Mouse (Mus musculus) hindbrain, postnatal 0 days (tissue): ENCODE measurements around the gene Ctdsp2. TPM values are rescaled to one million over a fixed set of nuclear protein-coding genes. Genes with fewer than 3 reads are reported as not detected.

ENCODE experiments used
- ATAC-seq: fragments of 200-750 bp; cut with Nextera tagmentation; 2 replicates; pipeline ENCODE4 v1.8.0; 2017; ENCODE audit warnings: mild to moderate bottlenecking, moderate TSS enrichment, moderate library complexity
- DNase-seq: peaks from one replicate; pipeline ENCODE4 v3.0.0-alpha.2; 2015; ENCODE audit warnings: low spot score
- H3K27ac ChIP-seq: fragments of 300-500 bp; sonication (generic); 2 replicates; pipeline ENCODE4 v1.5.1; 2014; ENCODE audit warnings: mild to moderate bottlenecking
- H3K27me3 ChIP-seq: fragments of 300-500 bp; sonication (generic); 2 replicates; pipeline ENCODE4 v1.6.1; 2014; ENCODE audit warnings: low read length, mixed read lengths; ENCODE audit not compliant: insufficient read depth
- H3K36me3 ChIP-seq: fragments of 300-500 bp; sonication (generic); 2 replicates; pipeline ENCODE4 v1.6.1; 2014; ENCODE audit warnings: low read length, mixed read lengths; ENCODE audit not compliant: insufficient read depth
- H3K4me1 ChIP-seq: fragments of 300-500 bp; sonication (generic); 2 replicates; pipeline ENCODE4 v1.6.1; 2014; ENCODE audit warnings: antibody characterized with exemption, low read length, mixed read lengths; ENCODE audit not compliant: insufficient read depth
- H3K4me2 ChIP-seq: fragments of 300-500 bp; sonication (generic); 2 replicates; pipeline ENCODE4 v1.6.1; 2014; ENCODE audit warnings: low read depth, mild to moderate bottlenecking, low read length, moderate library complexity, mixed read lengths
- H3K4me3 ChIP-seq: fragments of 300-500 bp; sonication (generic); 2 replicates; pipeline ENCODE4 v1.5.1; 2014; ENCODE audit warnings: low read length
- H3K9ac ChIP-seq: fragments of 300-500 bp; sonication (generic); replicated peaks from 2 replicates; pipeline ENCODE4 v1.6.1; 2014; ENCODE audit warnings: mild to moderate bottlenecking, low read length, moderate library complexity, mixed read lengths
- H3K9me3 ChIP-seq: fragments of 300-500 bp; sonication (generic); 2 replicates; pipeline ENCODE4 v1.6.1; 2016; ENCODE audit warnings: low read length, mixed read lengths
- CTCF ChIP-seq: IDR thresholded peaks from 2 replicates; pipeline ENCODE4 v1.5.1; 2016; ENCODE audit warnings: antibody characterized with exemption, control low read depth, low read depth
- whole genome bisulfite sequencing: fragments of 180-500 bp; shearing (Covaris S2); extraction: QIAGEN DNeasy Blood & Tissue Kit; methylation state at CpG from one replicate; pipeline ENCODE4 v1.1.7; 2014; 5-methylcytosine and 5-hydroxymethylcytosine counted together
- polyA plus RNA-seq: library from polyadenylated mRNA; unstranded; fragments of >200 nt; fragmentation: Nextera tagmentation; extraction: Ambion mirVana; gene quantifications from 2 replicates; pipeline ENCODE4 v1.2.1, GENCODE M21; 2015
- total RNA-seq: library from RNA; depleted of rRNA; stranded (reverse); fragments of >200 nt; gene quantifications from 2 replicates; pipeline ENCODE4 v1.2.3, GENCODE M21; 2014; rRNA removed

The Ctdsp2 gene
- total RNA-seq: 64.5 and 64.7 TPM in 2 replicates
- polyA plus RNA-seq: 15.0 and 16.7 TPM in 2 replicates

GRCm38 (mm10) chr10:126978277-126978994 is at the start of gene Ctdsp2:
Ctdsp2 (plus strand) TSS chr10:126978717.
- peaks cover 28% of the 10 kb centered on the region for H3K4me1 ChIP-seq
- peak within 1 kb of the TSS; percentile 91 for H3K4me2 ChIP-seq
- ATAC-seq: peak; percentile 93
- WGBS: 1% methylated on average over 49 of the region's 56 CpGs
- H3K27ac ChIP-seq: peak within 1 kb of the TSS; percentile 99
- no peaks in the 10 kb centered on the region for H3K36me3 ChIP-seq
- peak; percentile 99 for DNase-seq
- no peaks in the 10 kb centered on the region for H3K27me3 ChIP-seq
- H3K9ac ChIP-seq: peak within 1 kb of the TSS; percentile 96
- H3K9me3 ChIP-seq: no peaks in the 10 kb centered on the region
- peak within 1 kb of the TSS; percentile 98 for H3K4me3 ChIP-seq
- peak; percentile 14; the same call in 1 of the 2 replicates for TF ChIP-seq CTCF

- ATAC-seq (no peak), DNase-seq (peak; percentile 13)
- 13% methylated on average over 12 of the region's 12 CpGs for WGBS
- Histone ChIP-seq H3K27me3 (no peaks in the 10 kb centered on the region), H3K4me3 (peak overlapping the region; percentile 50), H3K36me3 (no peaks in the 10 kb centered on the region), H3K9ac (peak overlapping the region; percentile 61), H3K4me1 (peaks cover 36% of the 10 kb centered on the region), H3K27ac (peak overlapping the region; percentile 79), H3K4me2 (peak overlapping the region; percentile 98), H3K9me3 (no peaks in the 10 kb centered on the region)
- TF ChIP-seq CTCF: no peak
These were observed 49.7 kb upstream of the Ctdsp2 start for GRCm38 (mm10) chr10:126928819-126929206.

- H3K4me1 ChIP-seq: peaks cover 36% of the 10 kb centered on the region
- whole genome bisulfite sequencing: 11% methylated on average over 3 of the region's 3 CpGs
- H3K4me2 ChIP-seq: no peak overlapping the region
- no peak overlapping the region for H3K4me3 ChIP-seq
- DNase-seq: peak; percentile 63
- no peaks in the 10 kb centered on the region for H3K27me3 ChIP-seq
- ATAC-seq: peak; percentile 60; the same call in 1 of the 2 replicates
- peak overlapping the region; percentile 87 for H3K27ac ChIP-seq
- no peaks in the 10 kb centered on the region for H3K36me3 ChIP-seq
- H3K9me3 ChIP-seq: no peaks in the 10 kb centered on the region
- H3K9ac ChIP-seq: no peak overlapping the region
- no peak for TF ChIP-seq CTCF
These were observed 49.0 kb upstream of the Ctdsp2 start for GRCm38 (mm10) chr10:126929543-126929942.

GRCm38 (mm10) chr10:126930270-126931121 is 48.0 kb upstream of the Ctdsp2 start:
- 26% methylated on average over 15 of the region's 15 CpGs for WGBS
- no peaks in the 10 kb centered on the region for H3K9me3 ChIP-seq
- no peaks in the 10 kb centered on the region for H3K36me3 ChIP-seq
- no peaks in the 10 kb centered on the region for H3K27me3 ChIP-seq
- DNase-seq (peak; percentile 57), ATAC-seq (peak; percentile 76)
- peak overlapping the region; percentile 24; the same call in 1 of the 2 replicates for H3K9ac ChIP-seq
- H3K4me1 ChIP-seq: peaks cover 39% of the 10 kb centered on the region
- no peak overlapping the region for H3K4me3 ChIP-seq
- H3K4me2 ChIP-seq: no peak overlapping the region
- H3K27ac ChIP-seq: peak overlapping the region; percentile 87
- no peak for TF ChIP-seq CTCF

GRCm38 (mm10) chr10:126931123-126931759 is 47.3 kb upstream of the Ctdsp2 start:
- 61% methylated on average over 8 of the region's 8 CpGs for WGBS
- no peak overlapping the region for H3K4me2 ChIP-seq
- DNase-seq (no peak), ATAC-seq (peak; percentile 16; the same call in 1 of the 2 replicates)
- no peaks in the 10 kb centered on the region for H3K9me3 ChIP-seq
- H3K4me1 ChIP-seq: peaks cover 32% of the 10 kb centered on the region
- no peak for TF ChIP-seq CTCF
- H3K36me3 ChIP-seq: no peaks in the 10 kb centered on the region
- peak overlapping the region; percentile 65; the same call in 1 of the 2 replicates for H3K27ac ChIP-seq
- no peak overlapping the region for H3K9ac ChIP-seq
- no peak overlapping the region for H3K4me3 ChIP-seq
- no peaks in the 10 kb centered on the region for H3K27me3 ChIP-seq

- H3K27me3 ChIP-seq: no peaks in the 10 kb centered on the region
- no peak overlapping the region for H3K9ac ChIP-seq
- H3K9me3 ChIP-seq: no peaks in the 10 kb centered on the region
- DNase-seq: no peak
- no peak for ATAC-seq
- peaks cover 32% of the 10 kb centered on the region for H3K4me1 ChIP-seq
- no peak for TF ChIP-seq CTCF
- H3K4me3 ChIP-seq: no peak overlapping the region
- peak overlapping the region; percentile 65; the same call in 1 of the 2 replicates for H3K27ac ChIP-seq
- H3K4me2 ChIP-seq: no peak overlapping the region
- no peaks in the 10 kb centered on the region for H3K36me3 ChIP-seq
These were observed 46.8 kb upstream of the Ctdsp2 start for GRCm38 (mm10) chr10:126931760-126932139.
